Mouse (Mus musculus): ENCODE results near the gene Nme4. TPM values are rescaled to one million over a fixed set of nuclear protein-coding genes. Genes with fewer than 3 reads are reported as not detected.
"Not testable (repeated sequence)": the region's sequence is repeated elsewhere in the genome, so short reads cannot be mapped to it uniquely, and the experiment has no call there.

Nme4 gene
- polyA plus RNA-seq, 1 experiment, result 35.1 TPM

DNA sequence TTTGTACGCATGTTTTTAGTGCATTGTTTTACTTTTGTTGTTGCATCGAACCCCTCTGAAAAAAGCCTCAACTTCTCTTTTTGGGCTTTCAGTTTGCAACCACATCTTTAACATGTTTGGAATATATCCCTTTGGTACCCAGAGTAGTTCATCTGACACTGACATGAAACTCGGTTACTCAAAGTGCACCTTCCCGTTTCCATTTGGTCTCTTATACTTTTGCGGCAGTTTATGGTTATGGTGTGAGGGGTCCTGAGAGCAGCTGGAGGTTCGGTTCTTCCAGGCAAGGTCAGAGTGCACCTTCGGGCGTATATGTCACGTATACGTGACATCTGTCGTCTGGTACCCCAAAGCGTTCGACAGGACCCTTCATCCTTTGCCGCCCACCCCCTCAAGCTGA, 17.3 kb upstream of the Nme4 start:
- no peak for DNase-seq (ENCODE audit: low read depth)
- TF ChIP-seq POLR2A (IDR thresholded peaks at IDR 0.05; ENCODE audit: borderline replicate concordance, extremely low read depth, insufficient read depth, insufficient read length, poor library complexity, severe bottlenecking) (no peak), CTCF (IDR thresholded peaks at IDR 0.05; ENCODE audit: borderline replicate concordance, extremely low read depth, insufficient read depth, insufficient read length) (no peak)

DNA sequence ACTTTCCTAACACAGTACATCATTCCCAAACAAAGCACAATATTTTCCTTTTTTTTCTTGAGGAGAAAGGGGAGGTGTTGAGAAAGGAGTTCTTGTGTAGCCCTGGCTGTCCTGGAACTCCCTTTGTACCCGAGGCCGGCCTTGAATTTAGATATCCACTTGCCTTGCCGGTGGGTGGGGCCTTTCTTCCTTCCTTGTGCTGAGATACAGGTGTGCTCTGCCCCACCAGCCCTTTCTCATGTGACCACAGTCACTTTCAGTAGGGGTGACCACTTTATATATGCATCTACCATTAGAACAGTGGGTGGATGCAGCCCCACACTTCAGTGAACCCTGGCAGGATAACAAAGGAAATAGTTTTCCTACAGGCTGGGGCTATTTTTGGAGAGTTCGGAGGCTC, 16.3 kb upstream of the Nme4 start:
- TF ChIP-seq POLR2A (IDR thresholded peaks at IDR 0.05; ENCODE audit: borderline replicate concordance, extremely low read depth, insufficient read depth, insufficient read length, poor library complexity, severe bottlenecking), result no peak
- no peak for TF ChIP-seq CTCF (IDR thresholded peaks at IDR 0.05; ENCODE audit: borderline replicate concordance, extremely low read depth, insufficient read depth, insufficient read length)
- DNase-seq (ENCODE audit: low read depth), result no peak

DNA sequence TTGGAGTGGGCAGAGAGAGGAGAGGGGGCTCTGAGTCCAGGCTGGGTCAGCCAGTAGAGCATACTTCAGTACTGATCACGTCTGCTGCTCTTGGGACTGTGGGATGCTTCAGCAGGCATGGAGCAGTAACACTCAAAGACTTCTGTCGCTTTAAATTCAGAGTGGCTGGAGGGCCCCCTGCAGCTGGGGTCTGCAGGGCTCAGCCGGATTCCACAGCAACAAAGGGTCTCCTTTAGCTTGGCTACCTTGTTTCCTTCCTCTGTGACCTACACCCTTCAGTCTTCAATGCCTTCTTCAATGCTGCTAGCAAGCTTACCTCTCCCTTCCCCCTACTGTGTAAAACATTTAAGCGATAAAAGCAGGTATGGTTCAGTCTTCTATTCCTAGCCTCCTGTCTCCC, 15.6 kb upstream of the Nme4 start:
- TF ChIP-seq CTCF (IDR thresholded peaks at IDR 0.05; ENCODE audit: borderline replicate concordance, extremely low read depth, insufficient read depth, insufficient read length) (no peak), POLR2A (IDR thresholded peaks at IDR 0.05; ENCODE audit: borderline replicate concordance, extremely low read depth, insufficient read depth, insufficient read length, poor library complexity, severe bottlenecking) (no peak)
- DNase-seq (ENCODE audit: low read depth), result no peak

DNA sequence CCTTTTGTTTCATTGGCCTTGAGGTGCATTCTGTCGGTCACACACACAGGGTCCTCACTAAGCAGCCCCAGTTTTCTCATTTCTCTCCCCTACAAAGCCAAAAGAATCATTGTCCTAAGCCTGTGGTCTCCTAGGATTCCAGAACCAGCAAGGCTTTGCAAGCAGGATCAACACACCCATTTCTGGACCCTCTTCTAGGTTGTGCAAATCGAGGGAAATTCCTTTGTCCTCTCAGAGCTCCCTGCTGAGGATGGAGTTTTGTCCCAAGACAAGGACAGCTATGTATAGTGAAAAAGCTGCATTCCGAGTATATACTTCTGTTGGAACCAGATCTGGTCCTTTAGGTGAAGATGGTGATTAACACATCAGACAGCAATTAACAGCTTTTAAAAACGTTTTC, 14.8 kb upstream of the Nme4 start:
- TF ChIP-seq POLR2A (IDR thresholded peaks at IDR 0.05; ENCODE audit: borderline replicate concordance, extremely low read depth, insufficient read depth, insufficient read length, poor library complexity, severe bottlenecking), result no peak
- TF ChIP-seq CTCF (IDR thresholded peaks at IDR 0.05; ENCODE audit: borderline replicate concordance, extremely low read depth, insufficient read depth, insufficient read length), result no peak

DNA sequence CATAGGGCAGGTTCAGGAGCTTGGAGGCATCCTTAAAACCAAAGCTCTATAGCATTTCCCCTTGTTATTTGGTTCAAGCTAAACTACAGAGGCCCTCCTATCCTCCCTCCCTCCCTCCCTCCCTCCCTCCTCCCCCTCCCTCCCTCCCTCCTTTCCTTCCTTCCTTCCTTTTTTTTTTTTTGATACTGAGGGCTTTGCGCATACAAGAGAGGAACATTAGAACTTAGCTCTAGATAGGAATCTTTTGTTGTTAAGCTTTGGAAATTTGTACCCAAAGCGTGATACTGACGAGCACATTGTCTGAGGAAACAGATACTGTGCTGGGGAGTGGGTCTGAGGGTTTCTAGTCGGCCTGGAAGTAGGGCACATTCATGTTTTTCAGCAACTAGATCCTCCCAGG, 10.2 kb upstream of the Nme4 start:
- DNase-seq (ENCODE audit: low read depth), result no peak
- no peak for TF ChIP-seq CTCF (IDR thresholded peaks at IDR 0.05; ENCODE audit: borderline replicate concordance, extremely low read depth, insufficient read depth, insufficient read length)
- no peak for TF ChIP-seq POLR2A (IDR thresholded peaks at IDR 0.05; ENCODE audit: borderline replicate concordance, extremely low read depth, insufficient read depth, insufficient read length, poor library complexity, severe bottlenecking)

More for the DNA sequence above, 14.8 kb upstream of the Nme4 start:
- no peak for DNase-seq (ENCODE audit: low read depth)

DNA sequence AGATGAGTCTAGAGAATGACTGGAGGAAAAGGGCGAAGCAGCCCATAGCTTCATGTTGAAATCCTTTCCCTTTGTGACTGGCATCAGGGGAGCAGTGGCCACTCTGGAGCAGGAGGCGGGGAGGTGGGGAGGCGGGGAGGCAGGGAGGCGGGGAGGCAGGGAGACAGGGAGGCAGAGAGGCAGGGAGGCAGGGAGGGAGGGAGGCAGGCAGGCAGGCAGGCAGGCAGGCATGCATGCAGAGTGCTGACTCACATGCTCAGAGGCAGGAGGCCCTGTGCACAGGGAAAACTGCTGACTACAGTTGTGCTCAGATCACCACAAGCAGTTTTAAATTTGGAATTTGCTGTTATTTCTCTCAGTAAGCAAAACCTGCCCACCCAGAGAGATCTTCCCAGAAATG, 6.1 kb upstream of the Nme4 start:
- no peak for TF ChIP-seq POLR2A (IDR thresholded peaks at IDR 0.05; ENCODE audit: borderline replicate concordance, extremely low read depth, insufficient read depth, insufficient read length, poor library complexity, severe bottlenecking)
- no peak for TF ChIP-seq CTCF (IDR thresholded peaks at IDR 0.05; ENCODE audit: borderline replicate concordance, extremely low read depth, insufficient read depth, insufficient read length)
- DNase-seq (ENCODE audit: low read depth), result no peak

DNA sequence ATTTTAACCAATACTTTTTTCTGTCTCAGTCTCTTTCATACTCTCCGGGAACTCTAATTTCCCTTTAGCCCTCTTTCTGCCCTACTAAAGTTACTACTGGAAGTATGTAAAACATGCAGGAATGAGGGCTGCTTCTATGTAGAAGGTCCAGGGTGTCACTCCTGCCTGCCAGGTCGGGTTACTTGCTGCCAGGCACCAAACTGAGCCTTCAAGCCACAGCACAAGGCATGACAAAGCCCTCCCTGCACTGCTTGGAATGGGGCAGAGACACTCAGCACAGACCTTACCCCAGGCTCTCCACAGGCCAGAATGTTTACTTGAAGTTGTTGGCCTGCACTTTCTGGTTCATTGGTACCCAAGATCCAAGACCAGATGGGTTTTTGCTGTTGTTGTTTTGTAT, 4.8 kb upstream of the Nme4 start:
- no peak for DNase-seq (ENCODE audit: low read depth)
- TF ChIP-seq CTCF (IDR thresholded peaks at IDR 0.05; ENCODE audit: borderline replicate concordance, extremely low read depth, insufficient read depth, insufficient read length), result no peak
- TF ChIP-seq POLR2A (IDR thresholded peaks at IDR 0.05; ENCODE audit: borderline replicate concordance, extremely low read depth, insufficient read depth, insufficient read length, poor library complexity, severe bottlenecking), result no peak

DNA sequence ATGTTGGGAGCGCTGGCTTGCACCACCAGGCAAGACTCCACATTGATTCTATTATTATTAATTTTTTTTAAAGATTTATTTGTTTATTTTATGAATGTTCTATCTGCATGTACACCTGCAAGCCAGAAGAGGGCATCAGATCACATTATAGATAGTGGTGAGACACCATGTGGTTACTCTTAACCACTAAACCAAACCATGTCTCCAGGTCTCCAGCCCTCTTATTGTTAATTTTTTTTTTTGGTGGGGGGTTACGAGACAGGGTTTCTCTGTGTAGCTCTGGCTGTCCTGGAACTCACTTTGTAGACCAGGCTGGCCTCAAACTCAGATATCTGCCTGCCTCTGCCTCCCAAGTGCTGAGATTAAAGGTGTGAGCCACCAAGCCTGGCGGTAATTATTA, 3.9 kb upstream of the Nme4 start:
- DNase-seq (ENCODE audit: low read depth), result not testable (repeated sequence)

DNA sequence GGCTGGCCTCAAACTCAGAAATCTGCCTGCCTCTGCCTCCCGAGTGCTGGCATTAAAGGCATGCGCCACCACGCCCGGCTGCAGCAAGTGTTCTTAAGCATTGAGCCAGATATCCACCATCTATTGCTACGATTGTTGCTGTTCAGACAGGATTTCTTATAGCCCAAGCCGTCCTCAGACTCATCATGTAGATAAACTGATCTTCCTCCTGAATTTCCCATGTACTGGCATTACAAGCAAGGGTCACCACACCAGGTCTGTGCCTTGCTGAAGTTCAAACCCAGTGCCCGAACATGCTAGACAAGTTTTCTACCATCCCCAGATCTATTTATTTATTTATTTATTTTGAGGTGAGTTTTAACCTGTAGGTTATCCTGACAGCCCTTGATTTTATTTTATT, 3.1 kb upstream of the Nme4 start:
- no peak for DNase-seq (ENCODE audit: low read depth)
- TF ChIP-seq CTCF (IDR thresholded peaks at IDR 0.05; ENCODE audit: borderline replicate concordance, extremely low read depth, insufficient read depth, insufficient read length), result no peak

DNA sequence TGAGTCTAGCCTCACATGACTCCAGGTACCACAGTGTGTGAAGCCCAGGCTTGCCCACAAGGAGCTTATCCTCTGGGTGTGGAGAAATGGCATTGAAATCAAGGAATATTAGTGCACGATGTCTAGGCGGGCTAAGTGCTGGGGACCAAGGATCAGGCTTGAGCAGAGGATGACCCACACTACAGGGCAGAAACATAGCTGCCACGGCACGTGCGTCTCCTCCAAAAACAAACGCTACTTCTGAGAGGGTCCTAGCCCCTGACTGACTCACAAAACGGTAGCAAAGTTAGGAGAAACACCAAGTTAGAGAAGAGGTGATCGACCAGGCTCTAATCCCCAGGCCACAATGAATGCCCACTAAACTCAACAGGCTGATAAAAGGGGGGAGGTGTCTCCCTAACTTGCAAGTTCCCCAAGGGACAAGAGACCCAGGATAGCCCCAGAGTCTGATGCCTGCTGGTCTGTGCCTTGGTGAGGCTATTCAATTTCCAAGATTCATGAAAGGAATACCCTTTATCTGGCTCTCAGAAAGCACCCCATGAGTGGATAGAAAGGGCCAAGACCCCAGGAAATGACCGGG, 781 bp downstream of the Nme4 start:
- DNase-seq (ENCODE audit: low read depth), result no peak
- TF ChIP-seq POLR2A (IDR thresholded peaks at IDR 0.05; ENCODE audit: borderline replicate concordance, extremely low read depth, insufficient read depth, insufficient read length, poor library complexity, severe bottlenecking) (no peak), CTCF (IDR thresholded peaks at IDR 0.05; ENCODE audit: borderline replicate concordance, extremely low read depth, insufficient read depth, insufficient read length) (no peak)

DNA sequence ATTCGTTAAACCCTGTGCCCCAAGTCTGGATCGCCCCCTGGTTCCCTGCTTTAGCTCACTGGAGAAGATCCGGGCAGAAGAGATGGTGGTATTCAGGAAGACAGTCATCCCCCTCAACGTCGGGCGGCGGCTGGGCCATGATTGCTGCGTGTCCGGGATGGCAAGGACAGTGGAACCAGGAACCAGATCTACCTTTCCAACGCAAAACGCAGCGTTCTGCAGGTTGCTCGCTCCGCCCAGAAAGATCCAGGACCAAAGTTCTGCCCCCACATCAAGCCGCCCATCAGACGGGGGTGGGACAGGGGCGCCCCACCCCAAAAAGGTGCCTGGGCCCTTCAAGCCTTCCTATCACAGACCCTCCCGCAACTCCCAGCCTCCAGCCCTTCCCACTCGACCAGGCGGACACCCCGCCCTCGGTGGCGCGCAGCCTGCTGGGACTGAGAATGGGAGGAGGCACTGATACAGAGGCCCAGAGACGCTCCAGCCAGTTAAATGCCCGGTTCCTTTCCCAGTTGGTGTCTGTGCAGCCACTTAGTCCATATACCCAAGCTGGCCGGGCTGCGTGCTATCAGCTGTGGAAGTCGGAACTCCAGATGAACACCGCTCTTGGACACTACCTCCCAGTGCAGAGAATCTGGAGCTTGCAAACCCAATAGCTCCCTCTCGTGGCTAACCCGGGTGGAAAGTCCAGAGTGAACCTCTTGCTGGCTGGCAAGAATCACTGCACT, 5.3 kb downstream of the Nme4 start, which contains the start of gene Decr2:
Decr2 (minus strand) TSS at position 433 of the 728 bp plus-strand sequence.
- peak; percentile 97 for DNase-seq (ENCODE audit: low read depth)
- TF ChIP-seq POLR2A (IDR thresholded peaks at IDR 0.05; ENCODE audit: borderline replicate concordance, extremely low read depth, insufficient read depth, insufficient read length, poor library complexity, severe bottlenecking), result 0 out of 2 replicates have a peak, but pooled peaks have one; percentile 31
- TF ChIP-seq CTCF (IDR thresholded peaks at IDR 0.05; ENCODE audit: borderline replicate concordance, extremely low read depth, insufficient read depth, insufficient read length), result peak; percentile 92

DNA sequence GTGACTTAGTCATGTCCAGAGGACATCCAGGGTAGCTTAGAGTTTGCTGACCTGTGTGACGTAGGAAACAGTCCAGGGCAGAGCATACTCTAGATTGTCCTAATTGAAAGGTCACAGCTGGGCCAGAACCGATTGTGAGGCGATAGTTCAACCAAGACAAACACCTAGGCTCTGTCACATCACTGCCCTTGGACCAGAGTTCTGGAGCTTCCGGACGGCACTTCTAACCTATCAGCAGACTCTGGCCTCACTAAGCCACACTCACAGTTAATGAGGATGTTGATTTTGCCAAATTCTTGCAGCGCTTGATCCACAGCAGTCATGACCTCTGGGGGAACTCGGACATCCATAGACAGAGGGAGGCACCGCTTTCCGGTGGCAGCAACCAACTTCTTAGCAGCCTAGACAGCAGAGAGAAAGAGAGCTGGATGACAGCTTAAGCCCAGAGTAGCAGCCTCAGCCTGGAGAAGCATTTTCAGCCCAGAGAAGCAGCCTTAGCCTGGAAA, 8.3 kb downstream of the Nme4 start:
- TF ChIP-seq CTCF (IDR thresholded peaks at IDR 0.05; ENCODE audit: borderline replicate concordance, extremely low read depth, insufficient read depth, insufficient read length) (no peak), POLR2A (IDR thresholded peaks at IDR 0.05; ENCODE audit: borderline replicate concordance, extremely low read depth, insufficient read depth, insufficient read length, poor library complexity, severe bottlenecking) (no peak)
- DNase-seq (ENCODE audit: low read depth), result no peak
